9 mouse cellular contexts compared by ENCODE assay signal in the genomic region with DNA sequence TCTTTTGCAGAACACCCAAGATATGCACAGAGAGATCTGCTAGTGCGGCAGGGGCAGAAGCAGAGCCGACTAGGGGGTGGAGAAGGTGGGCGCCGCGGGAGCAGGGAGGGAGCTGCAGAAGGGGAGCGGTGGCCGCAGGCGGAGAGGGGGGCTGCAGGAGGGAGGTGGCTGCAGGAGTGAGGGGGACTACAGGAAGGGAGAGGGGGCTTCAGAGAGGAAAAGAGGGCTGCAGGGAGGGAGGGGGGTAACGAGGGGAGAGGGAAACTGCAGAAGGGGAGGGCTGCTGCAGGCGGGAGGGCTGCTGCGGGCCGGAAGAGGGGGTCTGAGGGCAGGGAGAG. TPM values are rescaled to one million over a fixed set of nuclear protein-coding genes. Genes with fewer than 3 reads are reported as not detected.
A peak's percentile ranks its signal among the peaks of the same experiment; 100 is the strongest.
DNase-seq lines count a peak whose midpoint lies in the region; ATAC-seq and TF ChIP-seq lines count a peak whose summit lies in the region.
"Had no signal": no experiment of that assay in that cellular context is flagged by ENCODE, and none has a peak within 500 bp of the region (broad histone marks: within the 10 kb centered on the region; RNA-seq: fewer than 3 reads in every experiment).

No protein-coding gene starts in this region.

- H3K27ac ChIP-seq in gastrocnemius, adult 2 months: peak overlapping the region; percentile 86
- no peak overlapping the region for H3K27ac ChIP-seq in spleen, adult 2 months (ENCODE audit: insufficient read depth, low read length)
- peak overlapping the region; percentile 97 for H3K27ac ChIP-seq in limb, embryonic 13.5 days
- peak overlapping the region; percentile 94 for H3K27ac ChIP-seq in stomach, embryonic 16.5 days (ENCODE audit: low read length)

- 0 out of 2 replicates have a peak, but pooled peaks cover 4% of the 10 kb centered on the region for H3K4me1 ChIP-seq in spleen, adult 2 months (ENCODE audit: control insufficient read depth, insufficient read depth, insufficient read length)
- H3K4me1 ChIP-seq in limb, embryonic 13.5 days: peaks cover 14% of the 10 kb centered on the region
- 0 out of 2 replicates have a peak, but pooled peaks cover 8% of the 10 kb centered on the region for H3K4me1 ChIP-seq in stomach, embryonic 16.5 days (ENCODE audit: control insufficient read depth, insufficient read depth, low read length)

- H3K9me3 ChIP-seq in limb, embryonic 13.5 days: no peaks in the 10 kb centered on the region
- H3K9me3 ChIP-seq in stomach, embryonic 16.5 days (replicated peaks; ENCODE audit: control insufficient read depth, low read length): no peaks in the 10 kb centered on the region

- no peak for TF ChIP-seq CTCF in gastrocnemius, adult 2 months (IDR thresholded peaks at IDR 0.05)
- TF ChIP-seq CTCF in spleen, adult 2 months (IDR thresholded peaks at IDR 0.05; ENCODE audit: extremely low read depth, insufficient read depth, insufficient read length, insufficient replicate concordance): no peak

- no peak for DNase-seq in gastrocnemius, adult 2 months
- DNase-seq in gastrocnemius, adult 8-10 months (ENCODE audit: low spot score in 2 of 2): no peak
- no peak for DNase-seq in spleen, adult 2 months (ENCODE audit: low read depth in 1 of 2, low spot score in 2 of 2)
- DNase-seq in spleen, postnatal 14 days (ENCODE audit: low spot score in 2 of 2): no peak
- DNase-seq in left cerebral cortex, adult 18-20 months (ENCODE audit: low spot score in 2 of 2): no peak
- DNase-seq in gastrocnemius, postnatal 14 days: no peak

- peak overlapping the region; percentile 95 for H3K4me3 ChIP-seq in gastrocnemius, adult 2 months
- peak overlapping the region; percentile 80 for H3K4me3 ChIP-seq in spleen, adult 2 months (ENCODE audit: extremely low read depth, insufficient read depth, insufficient read length)
- H3K4me3 ChIP-seq in limb, embryonic 13.5 days: peak overlapping the region; percentile 66
- H3K4me3 ChIP-seq in stomach, embryonic 16.5 days (replicated peaks; ENCODE audit: low read length): peak overlapping the region; percentile 81

- WGBS in spleen, adult 2 months: 5% methylated on average over 12 of the region's 12 CpGs
- 0% methylated on average over 12 of the region's 12 CpGs for WGBS in limb, embryonic 13.5 days
- WGBS in stomach, embryonic 16.5 days: under 1% methylated on average over 12 of the region's 12 CpGs

- no peak for TF ChIP-seq POLR2A in spleen, adult 2 months (IDR thresholded peaks at IDR 0.05; ENCODE audit: low read depth, low read length)

- no peaks in the 10 kb centered on the region for H3K27me3 ChIP-seq in spleen, adult 2 months (ENCODE audit: control insufficient read depth, insufficient read depth, low read length)
- no peaks in the 10 kb centered on the region for H3K27me3 ChIP-seq in limb, embryonic 13.5 days
- H3K27me3 ChIP-seq in stomach, embryonic 16.5 days (ENCODE audit: control insufficient read depth, insufficient read depth, low read length): no peaks in the 10 kb centered on the region

- peak overlapping the region; percentile 82 for H3K9ac ChIP-seq in limb, embryonic 13.5 days
- peak overlapping the region; percentile 88 for H3K9ac ChIP-seq in stomach, embryonic 16.5 days (ENCODE audit: low read length)

- peak; percentile 16 for ATAC-seq in limb, embryonic 13.5 days (ENCODE audit: low FRiP score, low read depth)
- no peak for ATAC-seq in stomach, embryonic 16.5 days (ENCODE audit: insufficient read depth, low FRiP score)

- H3K36me3 ChIP-seq in spleen, adult 2 months (ENCODE audit: control insufficient read depth, insufficient read depth, low read length): peaks cover 13% of the 10 kb centered on the region
- H3K36me3 ChIP-seq in limb, embryonic 13.5 days: peaks cover 58% of the 10 kb centered on the region
- peaks cover 33% of the 10 kb centered on the region for H3K36me3 ChIP-seq in stomach, embryonic 16.5 days (ENCODE audit: control insufficient read depth, insufficient read depth, low read length)

- intact Hi-C loops in gastrocnemius, adult 2 months (cut with DNase I): no loop called here
- intact Hi-C loops in gastrocnemius, postnatal 14 days (cut with DNase I; ENCODE audit: low total_unique reads): no loop called here

- peak overlapping the region; percentile 88 for H3K4me2 ChIP-seq in limb, embryonic 13.5 days (replicated peaks)
- peak overlapping the region; percentile 87 for H3K4me2 ChIP-seq in stomach, embryonic 16.5 days (ENCODE audit: low read depth, low read length)

RNA-seq across cellular contexts. Expression of a gene that starts 2.4 kb away (rescaled TPM):
- total RNA-seq in gastrocnemius, adult 2 months (2021): 1 to 10 TPM; 2.6 to 4.1 TPM
- 1 to 10 TPM; 2.8 to 4.9 (median 3.3) TPM for total RNA-seq in gastrocnemius, adult 8-10 months (2022)
- polyA plus RNA-seq in spleen, adult 2 months (2012; rRNA removed): 3.1 and 4.7 TPM in 2 replicates
- 54.1 and 63.5 TPM in 2 replicates for polyA plus RNA-seq in limb, embryonic 13.5 days (2015; fragmentation: Nextera tagmentation; extraction: Ambion mirVana)
- 31.4 and 32.2 TPM in 2 replicates for polyA plus RNA-seq in stomach, embryonic 16.5 days (2015; fragmentation: Nextera tagmentation; extraction: Ambion mirVana)
- 10 to 100 TPM; 19.7 to 21.9 TPM for total RNA-seq in left cerebral cortex, adult 18-20 months (2021)
- 1 to 10 TPM; 2.6 to 3.8 TPM for total RNA-seq in gastrocnemius, postnatal 14 days (2021)

RNA-seq across cellular contexts. Expression of a gene that starts 17.9 kb away (rescaled TPM):
- 1 to 10 TPM; 2.4 to 2.5 TPM for total RNA-seq in gastrocnemius, adult 2 months (2021)
- 1 to 10 TPM; 1.7 to 3.1 (median 2.9) TPM for total RNA-seq in gastrocnemius, adult 8-10 months (2022)
- polyA plus RNA-seq in spleen, adult 2 months (2012; rRNA removed): 6.5 and 8.2 TPM in 2 replicates
- 15.0 and 16.0 TPM in 2 replicates for polyA plus RNA-seq in limb, embryonic 13.5 days (2015; fragmentation: Nextera tagmentation; extraction: Ambion mirVana)
- polyA plus RNA-seq in stomach, embryonic 16.5 days (2015; fragmentation: Nextera tagmentation; extraction: Ambion mirVana): 9.0 and 10.3 TPM in 2 replicates
- total RNA-seq in left cerebral cortex, adult 18-20 months (2021): 10 to 100 TPM; 12.2 to 14.1 TPM
- total RNA-seq in gastrocnemius, postnatal 14 days (2021): 1 to 10 TPM; 1.7 to 2.4 TPM

RNA-seq across cellular contexts. Expression of a gene that starts 28.4 kb away (rescaled TPM):
- total RNA-seq in gastrocnemius, adult 2 months (2021): 1 to 10 TPM; 4.3 to 5.9 TPM
- 1 to 10 TPM; 5.9 to 6.9 (median 6.2) TPM for total RNA-seq in gastrocnemius, adult 8-10 months (2022)
- polyA plus RNA-seq in spleen, adult 2 months (2012; rRNA removed): 0.18 and 0.49 TPM in 2 replicates
- 8.9 and 9.8 TPM in 2 replicates for polyA plus RNA-seq in limb, embryonic 13.5 days (2015; fragmentation: Nextera tagmentation; extraction: Ambion mirVana)
- 7.6 and 8.3 TPM in 2 replicates for polyA plus RNA-seq in stomach, embryonic 16.5 days (2015; fragmentation: Nextera tagmentation; extraction: Ambion mirVana)
- total RNA-seq in left cerebral cortex, adult 18-20 months (2021): 10 to 100 TPM; 11.6 to 12.7 TPM
- total RNA-seq in gastrocnemius, postnatal 14 days (2021): 1 to 10 TPM; 3.0 to 3.7 TPM

RNA-seq across cellular contexts. Expression of a gene that starts 35.1 kb away (rescaled TPM):
- total RNA-seq in gastrocnemius, adult 2 months (2021): not detected
- total RNA-seq in gastrocnemius, adult 8-10 months (2022): not detected
- polyA plus RNA-seq in spleen, adult 2 months (2012; rRNA removed): 0.18 and 0.26 TPM in 2 replicates
- not detected in 2 replicates for polyA plus RNA-seq in limb, embryonic 13.5 days (2015; fragmentation: Nextera tagmentation; extraction: Ambion mirVana)
- 0.15 TPM in 1 of 2 replicates, not detected in the other for polyA plus RNA-seq in stomach, embryonic 16.5 days (2015; fragmentation: Nextera tagmentation; extraction: Ambion mirVana)
- total RNA-seq in left cerebral cortex, adult 18-20 months (2021): not detected
- total RNA-seq in gastrocnemius, postnatal 14 days (2021): not detected
- polyA plus RNA-seq: frontal cortex, adult 2 months had no signal

RNA-seq across cellular contexts. Expression of a gene that starts 44.0 kb away (rescaled TPM):
- total RNA-seq in gastrocnemius, adult 2 months (2021): 1 to 10 TPM; 1.9 to 2.3 TPM
- 1 to 10 TPM; 2.0 to 2.4 (median 2.2) TPM for total RNA-seq in gastrocnemius, adult 8-10 months (2022)
- 0.16 TPM in 2 replicates for polyA plus RNA-seq in spleen, adult 2 months (2012; rRNA removed)
- polyA plus RNA-seq in limb, embryonic 13.5 days (2015; fragmentation: Nextera tagmentation; extraction: Ambion mirVana): 5.4 and 5.5 TPM in 2 replicates
- 3.9 TPM in 2 replicates for polyA plus RNA-seq in stomach, embryonic 16.5 days (2015; fragmentation: Nextera tagmentation; extraction: Ambion mirVana)
- total RNA-seq in left cerebral cortex, adult 18-20 months (2021): 1 to 10 TPM; 7.7 to 8.4 TPM
- 1 to 10 TPM; 1.4 TPM for total RNA-seq in gastrocnemius, postnatal 14 days (2021)
